Mouse (Mus musculus) ES-Bruce4 (cell line): ENCODE results near the gene Gsk3b. TPM values are rescaled to one million over a fixed set of nuclear protein-coding genes. Genes with fewer than 3 reads are reported as not detected.

Source experiments
- H3K27ac ChIP-seq: 2 replicates; pipeline ENCODE4 v1.5.1; 2012; ENCODE audit warnings: low read length, inconsistent platforms; ENCODE audit not compliant: insufficient read depth
- H3K27me3 ChIP-seq: 2 replicates; pipeline ENCODE4 v1.6.1; 2012; ENCODE audit warnings: mild to moderate bottlenecking, low read length, inconsistent platforms; ENCODE audit not compliant: control insufficient read depth, poor library complexity, insufficient read depth, severe bottlenecking
- H3K36me3 ChIP-seq: 2 replicates; pipeline ENCODE4 v1.6.1; 2012; ENCODE audit warnings: inconsistent platforms, mild to moderate bottlenecking, low read length, moderate library complexity; ENCODE audit not compliant: control insufficient read depth, poor library complexity, insufficient read depth, severe bottlenecking
- H3K4me1 ChIP-seq: one replicate; pipeline ENCODE4 v1.8.1; 2011; ENCODE audit warnings: low read length; ENCODE audit not compliant: control insufficient read depth, insufficient read depth
- H3K4me3 ChIP-seq: 2 replicates; pipeline ENCODE4 v1.5.1; 2011; ENCODE audit warnings: low read depth, mild to moderate bottlenecking, low read length
- H3K9ac ChIP-seq: 2 replicates; pipeline ENCODE4 v1.6.1; 2012; ENCODE audit warnings: low read depth, mild to moderate bottlenecking, inconsistent platforms; ENCODE audit not compliant: poor library complexity, severe bottlenecking
- H3K9me3 ChIP-seq: replicated peaks from 2 replicates; pipeline ENCODE4 v1.6.1; 2012; ENCODE audit warnings: mild to moderate bottlenecking, low read length, inconsistent platforms; ENCODE audit not compliant: control insufficient read depth, poor library complexity, insufficient read depth, severe bottlenecking
- CTCF ChIP-seq: IDR thresholded peaks from one replicate; pipeline ENCODE4 v1.8.1; 2011; ENCODE audit warnings: low read depth, low read length
- EP300 ChIP-seq: IDR thresholded peaks from 2 replicates; pipeline ENCODE4 v1.6.1; 2011; ENCODE audit warnings: low read depth, low read length; ENCODE audit not compliant: insufficient read depth
- POLR2A ChIP-seq: IDR thresholded peaks from one replicate; pipeline ENCODE4 v1.8.1; 2011; ENCODE audit warnings: low read length; ENCODE audit not compliant: insufficient read depth
- polyA plus RNA-seq: library from polyadenylated mRNA; stranded (reverse); fragments of >200 nt; gene quantifications from 2 replicates; pipeline ENCODE4 v1.2.4, GENCODE M21; 2011; ENCODE audit warnings: low read depth; ENCODE audit not compliant: missing spikeins, insufficient read depth, insufficient read length

Gsk3b gene
- polyA plus RNA-seq, 1 experiment = 51.6 TPM

GRCm38 (mm10) chr16:38095181-38095851 is 6.5 kb downstream of the Gsk3b start:
- H3K9me3 ChIP-seq = no peaks in the 10 kb centered on the region
- H3K36me3 ChIP-seq = peaks cover 9% of the 10 kb centered on the region
- H3K4me1 ChIP-seq = peaks cover 2% of the 10 kb centered on the region
- TF ChIP-seq CTCF (no peak), POLR2A (no peak), EP300 (no peak)
- no peak overlapping the region for H3K4me3 ChIP-seq
- no peak overlapping the region for H3K27ac ChIP-seq
- no peak overlapping the region for H3K9ac ChIP-seq
- no peaks in the 10 kb centered on the region for H3K27me3 ChIP-seq

GRCm38 (mm10) chr16:38097521-38097920 is 8.7 kb downstream of the Gsk3b start:
- H3K27ac ChIP-seq = no peak overlapping the region
- no peak for TF ChIP-seq EP300
- no peak for TF ChIP-seq CTCF
- TF ChIP-seq POLR2A = no peak
- peaks cover 2% of the 10 kb centered on the region for H3K4me1 ChIP-seq
- no peaks in the 10 kb centered on the region for H3K27me3 ChIP-seq
- H3K36me3 ChIP-seq = peaks cover 9% of the 10 kb centered on the region
- no peaks in the 10 kb centered on the region for H3K9me3 ChIP-seq
- H3K9ac ChIP-seq = no peak overlapping the region
- no peak overlapping the region for H3K4me3 ChIP-seq

GRCm38 (mm10) chr16:38099325-38099724 is 10.5 kb downstream of the Gsk3b start:
- H3K9ac ChIP-seq = no peak overlapping the region
- no peaks in the 10 kb centered on the region for H3K9me3 ChIP-seq
- peaks cover 7% of the 10 kb centered on the region for H3K36me3 ChIP-seq
- TF ChIP-seq CTCF = no peak
- TF ChIP-seq EP300 = no peak
- TF ChIP-seq POLR2A = no peak
- H3K27me3 ChIP-seq = no peaks in the 10 kb centered on the region
- no peak overlapping the region for H3K4me3 ChIP-seq
- H3K27ac ChIP-seq = no peak overlapping the region
- no peaks in the 10 kb centered on the region for H3K4me1 ChIP-seq

GRCm38 (mm10) chr16:38100569-38100968 is 11.8 kb downstream of the Gsk3b start:
- no peak overlapping the region for H3K9ac ChIP-seq
- no peak overlapping the region for H3K4me3 ChIP-seq
- no peak overlapping the region for H3K27ac ChIP-seq
- no peak for TF ChIP-seq CTCF
- no peak for TF ChIP-seq EP300
- TF ChIP-seq POLR2A = no peak
- H3K4me1 ChIP-seq = no peaks in the 10 kb centered on the region
- no peaks in the 10 kb centered on the region for H3K27me3 ChIP-seq
- no peaks in the 10 kb centered on the region for H3K9me3 ChIP-seq
- H3K36me3 ChIP-seq = peaks cover 4% of the 10 kb centered on the region; the same call in 1 of the 2 replicates

- Histone ChIP-seq H3K9me3 (no peaks in the 10 kb centered on the region), H3K9ac (no peak overlapping the region), H3K4me1 (peaks cover 2% of the 10 kb centered on the region), H3K27me3 (no peaks in the 10 kb centered on the region), H3K27ac (no peak overlapping the region), H3K36me3 (no peaks in the 10 kb centered on the region; the same call in 1 of the 2 replicates), H3K4me3 (no peak overlapping the region)
- TF ChIP-seq CTCF (no peak), EP300 (no peak), POLR2A (no peak)
These were observed 16.7 kb downstream of the Gsk3b start for GRCm38 (mm10) chr16:38105453-38105852.

- no peak overlapping the region for H3K27ac ChIP-seq
- peaks cover 2% of the 10 kb centered on the region for H3K4me1 ChIP-seq
- no peak overlapping the region for H3K4me3 ChIP-seq
- no peaks in the 10 kb centered on the region; the same call in 1 of the 2 replicates for H3K36me3 ChIP-seq
- no peaks in the 10 kb centered on the region for H3K27me3 ChIP-seq
- no peak overlapping the region for H3K9ac ChIP-seq
- H3K9me3 ChIP-seq = no peaks in the 10 kb centered on the region
- TF ChIP-seq POLR2A (no peak), EP300 (no peak), CTCF (no peak)
These were observed 17.7 kb downstream of the Gsk3b start for GRCm38 (mm10) chr16:38106542-38106941.
